Mouse (Mus musculus): ENCODE data around the gene Hif3a. TPM values are rescaled to one million over a fixed set of nuclear protein-coding genes. Genes with fewer than 3 reads are reported as not detected.
"Not testable (repeated sequence)": the region's sequence is repeated elsewhere in the genome, so short reads cannot be mapped to it uniquely, and the experiment has no call there.

Gene Hif3a
- polyA plus RNA-seq (2015; fragmentation: Nextera tagmentation; extraction: Ambion mirVana): 4.3 and 4.9 TPM in 2 replicates

GRCm38 (mm10) chr7:17062389-17062788, at the start of gene Hif3a:
Gene Hif3a, minus strand, starts transcription at chr7:17062427.
- Histone ChIP-seq H3K9ac (replicated peaks) (peak within 1 kb of the TSS; percentile 39), H3K9me3 (no peaks in the 10 kb centered on the region), H3K4me3 (peak within 1 kb of the TSS; percentile 44), H3K27ac (replicated peaks) (no peak within 1 kb of the TSS), H3K4me1 (peaks cover 50% of the 10 kb centered on the region), H3K36me3 (no peaks in the 10 kb centered on the region), H3K27me3 (no peaks in the 10 kb centered on the region), H3K4me2 (replicated peaks) (peak within 1 kb of the TSS; percentile 66)
- peak; percentile 83 for ATAC-seq (replicated peaks)
- WGBS: 1% methylated on average over 15 of the region's 15 CpGs

- not testable (repeated sequence) for H3K9me3 ChIP-seq; H3K4me1 ChIP-seq; H3K27me3 ChIP-seq; H3K9ac ChIP-seq (replicated peaks); ATAC-seq (replicated peaks); H3K36me3 ChIP-seq; H3K4me2 ChIP-seq (replicated peaks); H3K4me3 ChIP-seq; H3K27ac ChIP-seq (replicated peaks)
- 89% methylated on average over 13 of the region's 13 CpGs for WGBS
Measured at GRCm38 (mm10) chr7:17101631-17102030, 39.4 kb upstream of the Hif3a start.

- Histone ChIP-seq H3K4me1 (no peaks in the 10 kb centered on the region), H3K9me3 (no peaks in the 10 kb centered on the region), H3K27me3 (no peaks in the 10 kb centered on the region), H3K36me3 (no peaks in the 10 kb centered on the region), H3K27ac (replicated peaks) (no peak overlapping the region), H3K9ac (replicated peaks) (no peak overlapping the region), H3K4me2 (replicated peaks) (no peak overlapping the region), H3K4me3 (no peak overlapping the region)
- no peak for ATAC-seq (replicated peaks)
- WGBS: 35% methylated on average over 1 of the region's 1 CpGs
Measured at GRCm38 (mm10) chr7:17091280-17091679, 29.1 kb upstream of the Hif3a start.

- ATAC-seq (replicated peaks): no peak
- no peak overlapping the region for H3K4me2 ChIP-seq (replicated peaks)
- 55% methylated on average over 3 of the region's 3 CpGs for WGBS
- H3K36me3 ChIP-seq: no peaks in the 10 kb centered on the region
- no peaks in the 10 kb centered on the region for H3K9me3 ChIP-seq
- H3K4me3 ChIP-seq: no peak overlapping the region
- no peak overlapping the region for H3K27ac ChIP-seq (replicated peaks)
- H3K4me1 ChIP-seq: no peaks in the 10 kb centered on the region
- H3K27me3 ChIP-seq: no peaks in the 10 kb centered on the region
- no peak overlapping the region for H3K9ac ChIP-seq (replicated peaks)
Measured at GRCm38 (mm10) chr7:17090058-17090585, 27.9 kb upstream of the Hif3a start.

- Histone ChIP-seq H3K4me2 (replicated peaks) (no peak overlapping the region), H3K4me1 (no peaks in the 10 kb centered on the region), H3K4me3 (no peak overlapping the region), H3K9ac (replicated peaks) (no peak overlapping the region), H3K9me3 (no peaks in the 10 kb centered on the region), H3K27ac (replicated peaks) (no peak overlapping the region), H3K36me3 (no peaks in the 10 kb centered on the region), H3K27me3 (no peaks in the 10 kb centered on the region)
- ATAC-seq (replicated peaks): no peak
- WGBS: 88% methylated on average over 3 of the region's 3 CpGs
Measured at GRCm38 (mm10) chr7:17087731-17088130, 25.5 kb upstream of the Hif3a start.

- no peak overlapping the region for H3K4me3 ChIP-seq
- no peaks in the 10 kb centered on the region for H3K4me1 ChIP-seq
- ATAC-seq (replicated peaks): no peak
- H3K4me2 ChIP-seq (replicated peaks): no peak overlapping the region
- H3K27me3 ChIP-seq: no peaks in the 10 kb centered on the region
- no peaks in the 10 kb centered on the region for H3K9me3 ChIP-seq
- no peak overlapping the region for H3K9ac ChIP-seq (replicated peaks)
- 97% methylated on average over 4 of the region's 4 CpGs for WGBS
- H3K27ac ChIP-seq (replicated peaks): no peak overlapping the region
- no peaks in the 10 kb centered on the region for H3K36me3 ChIP-seq
Measured at GRCm38 (mm10) chr7:17082766-17083165, 20.5 kb upstream of the Hif3a start.

GRCm38 (mm10) chr7:17078076-17078654, 15.9 kb upstream of the Hif3a start:
- no peaks in the 10 kb centered on the region for H3K9me3 ChIP-seq
- 86% methylated on average over 7 of the region's 7 CpGs for WGBS
- no peaks in the 10 kb centered on the region for H3K27me3 ChIP-seq
- no peaks in the 10 kb centered on the region for H3K4me1 ChIP-seq
- no peak overlapping the region for H3K27ac ChIP-seq (replicated peaks)
- no peak overlapping the region for H3K4me3 ChIP-seq
- no peak for ATAC-seq (replicated peaks)
- no peak overlapping the region for H3K4me2 ChIP-seq (replicated peaks)
- no peaks in the 10 kb centered on the region for H3K36me3 ChIP-seq
- H3K9ac ChIP-seq (replicated peaks): no peak overlapping the region

GRCm38 (mm10) chr7:17076542-17076941, 14.3 kb upstream of the Hif3a start:
- H3K27me3 ChIP-seq: no peaks in the 10 kb centered on the region
- H3K9me3 ChIP-seq: no peaks in the 10 kb centered on the region
- no peaks in the 10 kb centered on the region for H3K4me1 ChIP-seq
- H3K36me3 ChIP-seq: no peaks in the 10 kb centered on the region
- no peak overlapping the region for H3K4me2 ChIP-seq (replicated peaks)
- 95% methylated on average over 1 of the region's 1 CpGs for WGBS
- H3K9ac ChIP-seq (replicated peaks): no peak overlapping the region
- H3K27ac ChIP-seq (replicated peaks): no peak overlapping the region
- no peak overlapping the region for H3K4me3 ChIP-seq
- no peak for ATAC-seq (replicated peaks)

GRCm38 (mm10) chr7:17073904-17074615, 11.8 kb upstream of the Hif3a start, which contains the start of gene Psg16:
Gene Psg16, plus strand, starts transcription at chr7:17074040.
- Histone ChIP-seq H3K4me3 (peak within 1 kb of the TSS; percentile 10; the same call in 1 of the 2 replicates), H3K4me1 (no peaks in the 10 kb centered on the region), H3K9ac (replicated peaks) (no peak within 1 kb of the TSS), H3K9me3 (no peaks in the 10 kb centered on the region), H3K36me3 (no peaks in the 10 kb centered on the region), H3K27ac (replicated peaks) (no peak within 1 kb of the TSS), H3K27me3 (no peaks in the 10 kb centered on the region), H3K4me2 (replicated peaks) (peak within 1 kb of the TSS; percentile 11; the same call in 1 of the 2 replicates)
- ATAC-seq (replicated peaks): peak; percentile 67
- 62% methylated on average over 23 of the region's 23 CpGs for WGBS

- no peak overlapping the region for H3K4me3 ChIP-seq
- 56% methylated on average over 5 of the region's 5 CpGs for WGBS
Measured at GRCm38 (mm10) chr7:17073513-17073903, 11.3 kb upstream of the Hif3a start.

GRCm38 (mm10) chr7:17067651-17068050, 5.4 kb upstream of the Hif3a start:
- not testable (repeated sequence) for H3K4me2 ChIP-seq (replicated peaks); H3K36me3 ChIP-seq; H3K9ac ChIP-seq (replicated peaks); H3K27me3 ChIP-seq; H3K9me3 ChIP-seq; ATAC-seq (replicated peaks); H3K27ac ChIP-seq (replicated peaks); H3K4me3 ChIP-seq; H3K4me1 ChIP-seq
- WGBS: 65% methylated on average over 5 of the region's 5 CpGs

More at GRCm38 (mm10) chr7:17073513-17073903, 11.3 kb upstream of the Hif3a start:
- H3K4me2 ChIP-seq (replicated peaks): no peak overlapping the region
- no peaks in the 10 kb centered on the region for H3K9me3 ChIP-seq
- H3K36me3 ChIP-seq: no peaks in the 10 kb centered on the region
- ATAC-seq (replicated peaks): no peak
- no peak overlapping the region for H3K27ac ChIP-seq (replicated peaks)
- no peak overlapping the region for H3K9ac ChIP-seq (replicated peaks)
- H3K4me1 ChIP-seq: no peaks in the 10 kb centered on the region
- no peaks in the 10 kb centered on the region for H3K27me3 ChIP-seq

- Histone ChIP-seq H3K36me3 (no peaks in the 10 kb centered on the region), H3K4me3 (no peak overlapping the region), H3K27me3 (no peaks in the 10 kb centered on the region), H3K4me1 (peaks cover 10% of the 10 kb centered on the region), H3K9ac (replicated peaks) (no peak overlapping the region), H3K4me2 (replicated peaks) (no peak overlapping the region), H3K9me3 (no peaks in the 10 kb centered on the region), H3K27ac (replicated peaks) (no peak overlapping the region)
- ATAC-seq (replicated peaks): no peak
Measured at GRCm38 (mm10) chr7:17067000-17067399, 4.8 kb upstream of the Hif3a start.
